Mouse (Mus musculus) cerebellum, adult 8-10 months (tissue): ENCODE data around the gene Ralgps1.

Source experiments
- DNase-seq: peaks from one replicate; pipeline ENCODE4 v3.0.0; 2022

Gene Ralgps1

GRCm38 (mm10) chr2:33370777-33371647 lies at the start of gene Ralgps1:
Gene Ralgps1 (minus strand): TSS chr2:33371486.
- DNase-seq = peak; percentile 97

- DNase-seq = no peak
These were observed 46.2 kb upstream of the Ralgps1 start for GRCm38 (mm10) chr2:33417454-33417853.

GRCm38 (mm10) chr2:33414019-33414418 lies 42.7 kb upstream of the Ralgps1 start:
- DNase-seq = no peak

- DNase-seq = no peak
These were observed 40.8 kb upstream of the Ralgps1 start for GRCm38 (mm10) chr2:33412111-33412510.

- no peak for DNase-seq
These were observed 32.3 kb upstream of the Ralgps1 start for GRCm38 (mm10) chr2:33403511-33404003.

- DNase-seq = no peak
These were observed 31.4 kb upstream of the Ralgps1 start for GRCm38 (mm10) chr2:33402638-33403037.

- DNase-seq = peak; percentile 69
These were observed 30.9 kb upstream of the Ralgps1 start for GRCm38 (mm10) chr2:33402236-33402635.

GRCm38 (mm10) chr2:33401217-33401616 lies 29.9 kb upstream of the Ralgps1 start:
- peak; percentile 50 for DNase-seq

- no peak for DNase-seq
These were observed 29.3 kb upstream of the Ralgps1 start for GRCm38 (mm10) chr2:33400541-33400940.

GRCm38 (mm10) chr2:33399091-33399490 lies 27.8 kb upstream of the Ralgps1 start:
- DNase-seq = no peak

GRCm38 (mm10) chr2:33397036-33397435 lies 25.8 kb upstream of the Ralgps1 start:
- DNase-seq = no peak

- no peak for DNase-seq
These were observed 23.8 kb upstream of the Ralgps1 start for GRCm38 (mm10) chr2:33395053-33395452.

GRCm38 (mm10) chr2:33393951-33394635 lies 22.8 kb upstream of the Ralgps1 start:
- DNase-seq = peak; percentile 67

GRCm38 (mm10) chr2:33393021-33393420 lies 21.7 kb upstream of the Ralgps1 start:
- no peak for DNase-seq

- DNase-seq = no peak
These were observed 542 bp upstream of the Ralgps1 start for GRCm38 (mm10) chr2:33371648-33372408.

- no peak for DNase-seq
These were observed 960 bp downstream of the Ralgps1 start for GRCm38 (mm10) chr2:33370276-33370776.

GRCm38 (mm10) chr2:33369453-33369852 lies 1.8 kb downstream of the Ralgps1 start:
- DNase-seq = no peak

- no peak for DNase-seq
These were observed 2.8 kb downstream of the Ralgps1 start for GRCm38 (mm10) chr2:33368486-33368885.

GRCm38 (mm10) chr2:33365703-33366471 lies 5.4 kb downstream of the Ralgps1 start:
- DNase-seq = no peak

GRCm38 (mm10) chr2:33364656-33365055 lies 6.6 kb downstream of the Ralgps1 start:
- no peak for DNase-seq

GRCm38 (mm10) chr2:33363890-33364289 lies 7.4 kb downstream of the Ralgps1 start:
- no peak for DNase-seq

GRCm38 (mm10) chr2:33361139-33361716 lies 10.1 kb downstream of the Ralgps1 start:
- no peak for DNase-seq
